Mouse (Mus musculus) limb, embryonic 14.5 days (tissue): ENCODE measurements around the gene Cgref1. TPM values are rescaled to one million over a fixed set of nuclear protein-coding genes. Genes with fewer than 3 reads are reported as not detected.

Source experiments
- ATAC-seq: fragments of 200-750 bp; cut with Nextera tagmentation; 2 replicates; pipeline ENCODE4 v1.8.0; 2017; ENCODE audit warnings: low read depth, moderate number of reproducible peaks, moderate TSS enrichment; ENCODE audit not compliant: low FRiP score
- DNase-seq: peaks from one replicate; pipeline ENCODE4 v3.0.0-alpha.2; 2015; ENCODE audit warnings: low spot score
- H3K27ac ChIP-seq: fragments of 300-500 bp; sonication (generic); replicated peaks from 2 replicates; pipeline ENCODE4 v1.5.1; 2014; ENCODE audit warnings: low read depth, mild to moderate bottlenecking, low read length, moderate library complexity, mixed read lengths
- H3K27me3 ChIP-seq: fragments of 300-500 bp; sonication (generic); 2 replicates; pipeline ENCODE4 v1.6.1; 2014; ENCODE audit warnings: low read length, mixed read lengths; ENCODE audit not compliant: control insufficient read depth, insufficient read depth
- H3K36me3 ChIP-seq: fragments of 300-500 bp; sonication (generic); 2 replicates; pipeline ENCODE4 v1.6.1; 2014; ENCODE audit warnings: mild to moderate bottlenecking, low read length, moderate library complexity, mixed read lengths; ENCODE audit not compliant: control insufficient read depth, insufficient read depth
- H3K4me1 ChIP-seq: fragments of 300-500 bp; sonication (generic); 2 replicates; pipeline ENCODE4 v1.6.1; 2014; ENCODE audit warnings: antibody characterized with exemption, low read length, mixed read lengths; ENCODE audit not compliant: control insufficient read depth, insufficient read depth
- H3K4me2 ChIP-seq: fragments of 300-500 bp; sonication (generic); replicated peaks from 2 replicates; pipeline ENCODE4 v1.6.1; 2014; ENCODE audit warnings: low read depth, mild to moderate bottlenecking, low read length, moderate library complexity; ENCODE audit not compliant: severe bottlenecking
- H3K4me3 ChIP-seq: fragments of 300-500 bp; sonication (generic); replicated peaks from 2 replicates; pipeline ENCODE4 v1.5.1; 2014; ENCODE audit warnings: low read length
- H3K9ac ChIP-seq: fragments of 300-500 bp; sonication (generic); 2 replicates; pipeline ENCODE4 v1.6.1; 2014; ENCODE audit warnings: mild to moderate bottlenecking, low read depth, low read length, moderate library complexity; ENCODE audit not compliant: severe bottlenecking
- H3K9me3 ChIP-seq: fragments of 300-500 bp; sonication (generic); 2 replicates; pipeline ENCODE4 v1.6.1; 2016; ENCODE audit warnings: low read length; ENCODE audit not compliant: control insufficient read depth
- POLR2A ChIP-seq: fragments of 200-500 bp; IDR thresholded peaks from 2 replicates; pipeline ENCODE4 v1.8.0; 2012; ENCODE audit warnings: inconsistent platforms, mild to moderate bottlenecking, moderate library complexity, borderline replicate concordance; ENCODE audit not compliant: insufficient read depth, insufficient read length; ENCODE audit errors: extremely low read depth
- WGBS: fragments of 180-500 bp; shearing (Covaris S2); extraction: QIAGEN DNeasy Blood & Tissue Kit; methylation state at CpG from one replicate; pipeline ENCODE4 v1.1.7; 2014; 5-methylcytosine and 5-hydroxymethylcytosine counted together
- polyA plus RNA-seq, 2 experiments: library from polyadenylated mRNA; depleted of rRNA in 1 of 2; stranded (reverse) in 1 of 2; unstranded in 1 of 2; fragments of >200 nt; fragmentation: Nextera tagmentation in 1 of 2; extraction: Ambion mirVana in 1 of 2; gene quantifications; 2 replicates each; pipeline versions ENCODE4 v1.2.1 to v1.2.3; 2012 to 2014

Gene Cgref1
- polyA plus RNA-seq, 2 experiments: 20.9 to 21.5 TPM

DNA sequence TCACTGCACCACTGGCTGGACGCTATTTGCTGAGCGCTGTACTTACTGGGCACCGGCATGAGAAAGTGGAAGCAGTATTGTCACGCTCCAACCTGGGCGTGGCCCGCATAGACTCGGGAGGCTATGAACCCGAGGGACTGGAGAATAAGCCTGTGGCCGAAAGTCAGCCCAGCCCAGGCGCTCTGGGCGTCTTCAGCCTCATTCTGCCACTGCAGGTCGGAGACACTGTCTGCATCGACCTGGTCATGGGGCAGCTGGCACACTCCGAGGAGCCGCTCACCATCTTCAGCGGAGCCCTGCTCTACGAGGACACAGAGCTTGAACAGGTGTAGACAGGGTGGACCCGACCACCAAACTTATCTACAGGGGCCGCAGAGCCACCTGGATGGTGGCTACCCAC lies 24.8 kb downstream of the Cgref1 start:
- Histone ChIP-seq H3K9me3 (no peaks in the 10 kb centered on the region), H3K27ac (no peak overlapping the region), H3K4me2 (0 out of 2 replicates have a peak overlapping the region, but pooled peaks have one; percentile 79), H3K4me3 (no peak overlapping the region), H3K9ac (no peak overlapping the region), H3K4me1 (peaks cover 21% of the 10 kb centered on the region), H3K36me3 (peaks cover 47% of the 10 kb centered on the region), H3K27me3 (no peaks in the 10 kb centered on the region)
- DNase-seq (no peak), ATAC-seq (no peak)
- TF ChIP-seq POLR2A: no peak
- 63% methylated on average over 19 of the region's 19 CpGs for WGBS

DNA sequence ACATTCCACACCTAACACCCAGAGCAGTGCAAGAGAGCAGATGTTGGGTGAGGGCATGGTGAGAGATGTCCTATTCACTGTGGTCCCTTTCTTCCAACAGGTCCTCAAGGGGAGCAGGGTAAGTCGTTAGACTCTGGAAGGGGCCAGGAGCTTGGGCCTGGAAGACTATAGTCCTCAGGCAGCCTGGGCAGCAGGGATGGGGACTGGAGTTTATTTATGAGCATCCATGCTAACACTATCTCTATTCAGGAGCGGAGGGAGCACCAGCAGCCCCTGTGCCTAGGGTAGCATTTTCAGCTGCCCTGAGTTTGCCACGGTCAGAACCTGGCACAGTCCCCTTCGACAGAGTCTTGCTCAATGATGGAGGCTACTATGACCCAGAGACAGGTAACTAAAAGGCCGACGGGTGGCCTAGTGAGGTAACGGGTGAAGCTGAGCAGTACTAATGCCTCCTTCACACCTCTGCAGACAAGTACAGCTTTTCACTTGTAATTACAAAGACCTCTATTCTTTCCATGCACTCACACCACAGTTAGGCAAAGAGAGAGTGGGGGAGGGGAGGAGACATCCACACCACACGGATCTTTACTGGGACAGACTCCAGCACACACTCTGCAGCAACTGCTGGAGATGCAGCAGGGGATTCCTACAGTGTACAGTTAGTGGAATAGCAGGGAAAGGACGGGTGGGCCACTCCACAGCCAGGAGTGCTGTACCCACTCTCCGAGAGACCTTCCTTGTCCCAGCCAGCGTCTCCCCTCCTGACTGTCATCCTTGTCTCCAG lies 25.4 kb downstream of the Cgref1 start:
- WGBS: 65% methylated on average over 11 of the region's 11 CpGs
- DNase-seq (peak; percentile 30), ATAC-seq (no peak)
- H3K9ac ChIP-seq: no peak overlapping the region
- no peak overlapping the region for H3K4me3 ChIP-seq
- H3K4me2 ChIP-seq: no peak overlapping the region
- H3K4me1 ChIP-seq: peaks cover 25% of the 10 kb centered on the region
- H3K27me3 ChIP-seq: no peaks in the 10 kb centered on the region
- no peak overlapping the region; the same call in 1 of the 2 replicates for H3K27ac ChIP-seq
- no peaks in the 10 kb centered on the region for H3K9me3 ChIP-seq
- H3K36me3 ChIP-seq: peaks cover 47% of the 10 kb centered on the region
- TF ChIP-seq POLR2A: no peak

DNA sequence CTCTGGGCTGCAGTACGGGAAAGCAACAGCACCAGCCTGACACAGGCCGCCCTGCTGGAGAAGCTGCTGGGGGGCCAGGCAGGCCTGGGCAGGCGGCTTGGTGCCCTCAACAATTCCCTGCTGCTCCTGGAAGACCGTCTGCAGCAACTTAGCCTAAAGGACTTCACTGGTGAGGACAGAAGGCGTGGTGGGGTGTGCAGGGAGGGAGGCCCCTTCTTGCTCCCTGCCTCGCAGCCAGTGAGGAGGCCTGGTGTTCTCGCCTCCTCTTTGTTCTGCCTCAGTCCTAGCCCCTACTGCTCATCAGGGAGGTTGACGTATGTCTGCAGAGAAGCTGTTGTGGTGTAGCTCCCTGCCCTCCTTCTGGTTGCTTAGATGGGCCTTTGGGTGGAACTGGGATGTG lies 26.7 kb downstream of the Cgref1 start:
- peaks cover 47% of the 10 kb centered on the region for H3K36me3 ChIP-seq
- no peak overlapping the region for H3K9ac ChIP-seq
- H3K9me3 ChIP-seq: no peaks in the 10 kb centered on the region
- no peak for TF ChIP-seq POLR2A
- no peak overlapping the region for H3K27ac ChIP-seq
- peaks cover 29% of the 10 kb centered on the region for H3K4me1 ChIP-seq
- no peak overlapping the region for H3K4me2 ChIP-seq
- no peak overlapping the region for H3K4me3 ChIP-seq
- no peak for ATAC-seq
- no peaks in the 10 kb centered on the region for H3K27me3 ChIP-seq
- 74% methylated on average over 8 of the region's 8 CpGs for WGBS
- no peak for DNase-seq

DNA sequence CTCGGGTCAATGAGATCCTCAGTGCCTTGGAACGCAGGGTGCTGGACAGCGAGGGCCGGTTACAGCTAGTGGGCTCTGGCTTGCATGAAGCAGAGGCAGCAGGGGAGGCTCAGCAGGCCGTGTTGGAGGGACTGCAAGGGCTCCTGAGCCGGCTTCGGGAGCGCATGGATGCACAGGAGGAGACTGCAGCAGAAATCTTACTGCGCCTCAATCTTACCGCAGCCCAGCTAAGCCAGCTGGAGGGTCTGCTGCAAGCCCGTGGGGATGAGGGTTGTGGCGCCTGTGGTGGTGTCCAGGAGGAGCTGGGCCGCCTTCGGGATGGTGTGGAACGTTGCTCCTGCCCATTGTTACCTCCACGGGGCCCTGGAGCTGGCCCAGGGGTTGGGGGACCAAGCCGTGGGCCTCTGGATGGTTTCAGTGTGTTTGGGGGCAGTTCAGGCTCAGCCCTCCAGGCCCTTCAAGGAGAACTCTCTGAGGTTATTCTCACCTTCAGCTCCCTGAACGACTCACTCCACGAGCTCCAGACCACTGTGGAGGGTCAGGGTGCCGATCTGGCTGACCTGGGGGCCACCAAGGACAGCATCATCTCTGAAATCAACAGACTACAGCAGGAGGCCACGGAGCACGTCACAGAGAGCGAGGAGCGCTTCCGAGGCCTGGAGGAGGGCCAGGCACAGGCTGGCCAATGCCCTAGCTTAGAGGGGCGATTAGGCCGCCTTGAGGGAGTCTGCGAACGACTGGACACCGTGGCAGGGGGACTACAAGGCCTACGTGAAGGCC lies 27.3 kb downstream of the Cgref1 start:
- Histone ChIP-seq H3K36me3 (peaks cover 47% of the 10 kb centered on the region), H3K4me2 (no peak overlapping the region), H3K27me3 (no peaks in the 10 kb centered on the region), H3K9me3 (no peaks in the 10 kb centered on the region), H3K4me3 (no peak overlapping the region), H3K9ac (no peak overlapping the region), H3K4me1 (peaks cover 29% of the 10 kb centered on the region), H3K27ac (no peak overlapping the region)
- TF ChIP-seq POLR2A: no peak
- ATAC-seq (no peak), DNase-seq (no peak)
- 84% methylated on average over 30 of the region's 31 CpGs for WGBS

DNA sequence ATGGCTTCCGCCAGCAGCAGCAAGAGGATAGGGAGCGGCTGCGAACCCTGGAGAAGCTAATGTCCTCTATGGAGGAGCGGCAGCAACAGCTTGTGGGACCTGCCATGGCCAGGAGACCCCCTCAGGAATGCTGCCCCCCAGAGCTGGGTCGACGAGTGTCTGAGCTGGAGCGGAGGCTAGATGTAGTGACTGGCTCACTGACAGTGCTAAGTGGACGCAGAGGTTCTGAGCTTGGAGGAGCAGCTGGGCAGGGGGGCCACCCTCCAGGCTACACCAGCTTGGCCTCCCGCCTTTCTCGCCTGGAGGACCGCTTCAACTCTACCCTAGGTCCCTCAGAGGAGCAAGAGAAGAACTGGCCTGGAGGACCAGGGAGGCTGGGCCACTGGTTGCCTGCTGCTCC lies 28.0 kb downstream of the Cgref1 start:
- 90% methylated on average over 11 of the region's 11 CpGs for WGBS
- DNase-seq (no peak), ATAC-seq (no peak)
- Histone ChIP-seq H3K36me3 (peaks cover 47% of the 10 kb centered on the region), H3K4me1 (peaks cover 31% of the 10 kb centered on the region), H3K27me3 (no peaks in the 10 kb centered on the region), H3K9me3 (no peaks in the 10 kb centered on the region), H3K4me3 (no peak overlapping the region), H3K27ac (0 out of 2 replicates have a peak overlapping the region, but pooled peaks have one; percentile 19), H3K9ac (no peak overlapping the region; the same call in 1 of the 2 replicates), H3K4me2 (no peak overlapping the region)
- no peak for TF ChIP-seq POLR2A
